Mouse (Mus musculus) cerebellum, adult 2 months (tissue): ENCODE results near the gene Zfp61. TPM values are rescaled to one million over a fixed set of nuclear protein-coding genes. Genes with fewer than 3 reads are reported as not detected.
A peak's percentile ranks its signal among the peaks of the same experiment; 100 is the strongest.

Source experiments
- DNase-seq, 2 experiments: peaks; one replicate each; pipeline ENCODE4 v3.0.0; 2021
- H3K27ac ChIP-seq: fragments of 200-500 bp; 2 replicates; pipeline ENCODE4 v1.5.1; 2012; ENCODE audit warnings: low read length, control low read depth, inconsistent platforms; ENCODE audit not compliant: insufficient read depth
- H3K27me3 ChIP-seq: fragments of 200-500 bp; 2 replicates; pipeline ENCODE4 v1.6.1; 2012; ENCODE audit warnings: inconsistent platforms, mild to moderate bottlenecking, low read length, moderate library complexity; ENCODE audit not compliant: control insufficient read depth, insufficient read depth
- H3K4me1 ChIP-seq: fragments of 200-500 bp; 2 replicates; pipeline ENCODE4 v1.6.1; 2011; ENCODE audit warnings: low read length; ENCODE audit not compliant: control insufficient read depth, insufficient read depth
- H3K4me3 ChIP-seq: fragments of 200-500 bp; replicated peaks from 2 replicates; pipeline ENCODE3; 2011; ENCODE audit warnings: mild to moderate bottlenecking, low read depth, low read length, control low read depth; ENCODE audit not compliant: insufficient read depth
- CTCF ChIP-seq: fragments of 200-500 bp; IDR thresholded peaks from 2 replicates; pipeline ENCODE4 v1.5.1; 2011; ENCODE audit warnings: low read depth, mild to moderate bottlenecking, control low read depth, low read length, moderate library complexity, borderline replicate concordance; ENCODE audit not compliant: insufficient read depth
- POLR2A ChIP-seq: fragments of 200-500 bp; IDR thresholded peaks from 2 replicates; pipeline ENCODE4 v1.6.1; 2011; ENCODE audit warnings: low read length, control low read depth, borderline replicate concordance; ENCODE audit not compliant: insufficient read depth
- WGBS: fragments of 180-500 bp; shearing (Covaris S2); methylation state at CpG from one replicate; pipeline ENCODE4 v1.1.7; 2018; 5-methylcytosine and 5-hydroxymethylcytosine counted together
- polyA plus RNA-seq: library from polyadenylated mRNA; depleted of rRNA; stranded (reverse); fragments of >200 nt; gene quantifications from 2 replicates; pipeline ENCODE4 v1.2.3, GENCODE M21; 2012

Gene Zfp61
- polyA plus RNA-seq, 1 experiment: 36.4 TPM

- no peak overlapping the region for H3K4me3 ChIP-seq
- TF ChIP-seq POLR2A (no peak), CTCF (no peak)
- H3K4me1 ChIP-seq: peaks cover 5% of the 10 kb centered on the region
- H3K27me3 ChIP-seq: no peaks in the 10 kb centered on the region
- 77% methylated on average over 12 of the region's 12 CpGs for WGBS
- DNase-seq: no peak
- no peak overlapping the region for H3K27ac ChIP-seq
Observed at GRCm38 (mm10) chr7:24293061-24293851, 7.8 kb downstream of the Zfp61 start.

- Histone ChIP-seq H3K4me1 (peaks cover 5% of the 10 kb centered on the region), H3K4me3 (no peak overlapping the region), H3K27ac (no peak overlapping the region), H3K27me3 (no peaks in the 10 kb centered on the region)
- TF ChIP-seq CTCF: no peak
- no peak for TF ChIP-seq POLR2A
- 89% methylated on average over 27 of the region's 27 CpGs for WGBS
- DNase-seq: no peak
Observed at GRCm38 (mm10) chr7:24291387-24292090, 9.5 kb downstream of the Zfp61 start.

DNA sequence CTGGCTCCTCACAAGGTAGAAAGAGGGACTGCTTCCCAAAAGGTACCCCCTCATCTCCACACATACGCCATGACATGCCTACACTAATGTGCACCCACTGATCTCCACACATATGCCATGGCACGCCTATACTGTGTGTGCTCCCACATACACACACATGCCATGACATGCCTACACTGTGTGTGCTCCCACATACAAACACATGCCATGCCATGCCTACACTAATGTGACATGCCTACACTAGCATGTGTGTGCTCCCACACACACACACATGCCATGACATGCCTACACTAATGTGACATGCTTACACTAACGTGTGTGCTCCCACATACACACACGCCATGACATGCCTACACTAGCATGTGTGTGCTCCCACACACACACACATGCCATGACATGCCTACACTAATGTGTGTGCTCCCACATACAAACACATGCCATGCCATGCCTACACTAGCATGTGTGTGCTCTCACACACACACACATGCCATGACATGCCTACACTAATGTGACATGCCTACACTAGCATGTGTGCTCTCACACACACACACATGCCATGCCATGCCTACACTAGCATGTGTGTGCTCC, 10.8 kb downstream of the Zfp61 start:
- no peak for TF ChIP-seq CTCF
- Histone ChIP-seq H3K27me3 (no peaks in the 10 kb centered on the region), H3K4me3 (no peak overlapping the region), H3K27ac (no peak overlapping the region), H3K4me1 (peaks cover 5% of the 10 kb centered on the region)
- DNase-seq: no peak
- 97% methylated on average over 4 of the region's 4 CpGs for WGBS

- Histone ChIP-seq H3K4me1 (peaks cover 5% of the 10 kb centered on the region), H3K4me3 (no peak overlapping the region), H3K27ac (no peak overlapping the region), H3K27me3 (no peaks in the 10 kb centered on the region)
- WGBS: 51% methylated on average over 6 of the region's 6 CpGs
- no peak for TF ChIP-seq POLR2A
- TF ChIP-seq CTCF: no peak
- peak in 1 of 2 experiments; percentile 49 for DNase-seq
Observed at GRCm38 (mm10) chr7:24288512-24288911, 12.5 kb downstream of the Zfp61 start.

- Histone ChIP-seq H3K4me1 (peaks cover 5% of the 10 kb centered on the region), H3K27ac (no peak overlapping the region), H3K27me3 (no peaks in the 10 kb centered on the region), H3K4me3 (no peak overlapping the region)
- TF ChIP-seq CTCF: no peak
- no peak for TF ChIP-seq POLR2A
- no peak for DNase-seq
- 87% methylated on average over 5 of the region's 5 CpGs for WGBS
Observed at GRCm38 (mm10) chr7:24287670-24288069, 13.4 kb downstream of the Zfp61 start.

GRCm38 (mm10) chr7:24286916-24287315, 14.1 kb downstream of the Zfp61 start:
- TF ChIP-seq CTCF: no peak
- no peak for TF ChIP-seq POLR2A
- WGBS: 76% methylated on average over 4 of the region's 4 CpGs

DNA sequence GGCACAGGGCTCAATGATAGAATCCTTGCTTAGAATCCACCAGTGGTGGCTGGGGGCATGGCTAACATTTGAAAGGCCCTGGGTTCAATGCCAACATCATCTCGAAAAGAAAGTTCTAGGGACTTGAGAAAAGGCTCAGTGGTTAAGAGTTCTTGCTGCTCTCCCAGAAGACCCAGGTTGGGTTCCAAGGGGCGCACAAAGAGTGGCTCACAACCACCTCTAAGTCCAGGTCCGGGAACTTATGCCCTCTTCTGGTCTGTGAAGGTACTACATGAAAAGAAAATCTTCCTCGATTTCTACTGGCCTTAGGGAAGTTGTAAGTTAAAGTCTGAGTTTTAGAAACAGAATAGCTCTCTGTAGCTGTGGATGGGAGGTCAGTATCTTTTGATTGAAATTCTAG, 14.9 kb downstream of the Zfp61 start:
- H3K4me3 ChIP-seq: no peak overlapping the region
- no peaks in the 10 kb centered on the region for H3K27me3 ChIP-seq
- TF ChIP-seq POLR2A (no peak), CTCF (0 out of 2 replicates have a peak, but pooled peaks have one; percentile 11)
- H3K4me1 ChIP-seq: peaks cover 5% of the 10 kb centered on the region
- no peak for DNase-seq
- H3K27ac ChIP-seq: no peak overlapping the region
- 52% methylated on average over 4 of the region's 4 CpGs for WGBS

More at GRCm38 (mm10) chr7:24286916-24287315, 14.1 kb downstream of the Zfp61 start:
- no peaks in the 10 kb centered on the region for H3K27me3 ChIP-seq
- peaks cover 5% of the 10 kb centered on the region for H3K4me1 ChIP-seq
- H3K4me3 ChIP-seq: no peak overlapping the region
- DNase-seq: no peak
- no peak overlapping the region for H3K27ac ChIP-seq

DNA sequence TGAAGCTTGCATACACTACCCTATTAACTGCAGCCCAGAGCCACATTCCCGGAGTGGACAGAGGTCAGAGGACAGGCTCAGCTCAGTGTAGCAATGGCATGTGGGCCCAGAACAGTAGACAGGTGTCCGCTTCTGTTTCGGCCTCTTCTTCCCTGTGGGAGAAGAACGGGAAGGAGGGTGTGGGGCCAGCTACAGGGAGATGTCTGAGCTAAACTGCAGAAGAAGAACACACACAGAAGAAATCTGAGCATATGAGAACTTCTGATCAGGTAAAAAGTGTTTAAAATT, 20.2 kb downstream of the Zfp61 start:
- no peak overlapping the region for H3K27ac ChIP-seq
- 58% methylated on average over 4 of the region's 4 CpGs for WGBS
- no peak for DNase-seq
- H3K4me3 ChIP-seq: no peak overlapping the region
- H3K4me1 ChIP-seq: no peaks in the 10 kb centered on the region
- TF ChIP-seq CTCF (no peak), POLR2A (no peak)
- H3K27me3 ChIP-seq: no peaks in the 10 kb centered on the region; the same call in 1 of the 2 replicates
